Comparison of ENCODE assay signal across 17 mouse cellular contexts in the genomic region with DNA sequence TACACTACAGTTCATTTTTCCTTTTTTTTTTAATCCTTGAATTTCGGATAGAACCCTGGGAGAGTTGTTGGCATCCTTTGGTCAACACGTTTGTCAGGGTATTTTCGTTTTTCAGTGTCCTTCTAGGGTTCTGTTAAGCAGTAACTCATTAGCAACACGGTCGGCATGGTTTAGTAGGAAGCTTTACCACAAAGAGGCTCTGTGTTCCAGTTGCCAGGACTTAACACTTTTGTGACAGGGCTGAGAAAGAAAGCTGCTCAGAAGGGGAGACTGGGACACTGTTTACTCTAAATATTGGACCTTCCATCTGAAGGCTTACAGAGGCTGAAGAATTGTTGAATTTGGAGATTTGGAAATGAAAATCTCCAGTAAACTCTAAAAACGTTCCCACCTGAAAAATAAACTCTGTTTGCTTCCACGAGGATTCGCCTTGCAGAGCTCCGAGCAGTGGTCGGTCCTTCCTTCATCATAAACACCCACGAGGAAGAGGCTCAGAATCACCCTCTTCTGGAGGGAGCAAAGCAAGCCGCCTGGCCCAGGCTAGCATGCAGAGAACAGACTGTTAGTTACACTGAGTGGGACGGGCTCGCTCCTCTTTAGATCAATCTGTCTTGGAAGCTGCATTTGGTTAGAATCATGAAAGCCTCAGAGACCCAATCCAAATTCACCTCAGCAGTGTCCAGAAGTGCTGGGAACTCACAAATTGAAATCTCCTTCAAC.
A peak's percentile ranks its signal among the peaks of the same experiment; 100 is the strongest.
DNase-seq lines count a peak whose midpoint lies in the region; ATAC-seq and TF ChIP-seq lines count a peak whose summit lies in the region.
"Had no signal": no experiment of that assay in that cellular context is flagged by ENCODE, and none has a peak within 500 bp of the region (broad histone marks: within the 10 kb centered on the region; RNA-seq: fewer than 3 reads in every experiment).

No protein-coding gene starts in this region.

- H3K4me1 ChIP-seq in forebrain, postnatal 0 days (ENCODE audit: insufficient read depth): 0 out of 2 replicates have a peak, but pooled peaks cover 3% of the 10 kb centered on the region
- H3K4me1 ChIP-seq in forebrain, embryonic 13.5 days: peaks cover 3% of the 10 kb centered on the region; the same call in 1 of the 2 replicates
- H3K4me1 ChIP-seq in lung, embryonic 16.5 days (replicated peaks; ENCODE audit: control insufficient read depth, insufficient read depth, low read length): peaks cover 4% of the 10 kb centered on the region
- H3K4me1 ChIP-seq: liver, embryonic 13.5 days had no signal

- peak overlapping the region; percentile 36; the same call in 1 of the 2 replicates for H3K27ac ChIP-seq in forebrain, postnatal 0 days (ENCODE audit: low read depth, low read length)
- H3K27ac ChIP-seq in forebrain, embryonic 13.5 days: no peak overlapping the region
- H3K27ac ChIP-seq in lung, embryonic 16.5 days (ENCODE audit: low read length): no peak overlapping the region
- no peak overlapping the region for H3K27ac ChIP-seq in gastrocnemius, adult 2 months
- H3K27ac ChIP-seq: hindbrain, embryonic 12.5 days; liver, embryonic 13.5 days had no signal

- WGBS in forebrain, postnatal 0 days: 39% methylated on average over 14 of the region's 14 CpGs
- WGBS in forebrain, embryonic 13.5 days: 58% methylated on average over 14 of the region's 14 CpGs
- WGBS in lung, embryonic 16.5 days: 35% methylated on average over 14 of the region's 14 CpGs

- no peaks in the 10 kb centered on the region for H3K9me3 ChIP-seq in forebrain, postnatal 0 days (ENCODE audit: low read length)
- no peaks in the 10 kb centered on the region for H3K9me3 ChIP-seq in forebrain, embryonic 13.5 days (replicated peaks)
- H3K9me3 ChIP-seq in lung, embryonic 16.5 days (ENCODE audit: control insufficient read depth, low read length): no peaks in the 10 kb centered on the region
- H3K9me3 ChIP-seq: hindbrain, embryonic 12.5 days; liver, embryonic 13.5 days had no signal

- DNase-seq in forebrain, postnatal 0 days: peak; percentile 37
- DNase-seq in lung, postnatal 10 days: no peak
- peak; percentile 25 for DNase-seq in brain, adult 2 months (ENCODE audit: low read depth, low spot score)
- peak; percentile 22 to 27 for DNase-seq in layer of hippocampus, postnatal 25 days (ENCODE audit: extremely low spot score in 1 of 2, low spot score in 1 of 2)
- DNase-seq in gastrocnemius, adult 2 months: no peak
- DNase-seq: cerebellum, adult 11 months; cerebellum, postnatal 25 days; heart, adult 18-20 months; kidney, adult 18-20 months; kidney, postnatal 25 days; liver, embryonic 13.5 days; lung, postnatal 36 days had no signal

- ATAC-seq in forebrain, postnatal 0 days: peak; percentile 75
- no peak for ATAC-seq in forebrain, embryonic 13.5 days
- ATAC-seq in lung, embryonic 16.5 days (ENCODE audit: low read depth): 0 out of 2 replicates have a peak, but pooled peaks have one; percentile 17
- ATAC-seq: Patski had no signal

- H3K9ac ChIP-seq in forebrain, postnatal 0 days: no peak overlapping the region
- H3K9ac ChIP-seq in forebrain, embryonic 13.5 days: no peak overlapping the region
- H3K9ac ChIP-seq in lung, embryonic 16.5 days (ENCODE audit: low read length): no peak overlapping the region
- H3K9ac ChIP-seq: hindbrain, embryonic 12.5 days; liver, embryonic 13.5 days had no signal

- no peak for TF ChIP-seq CTCF in forebrain, postnatal 0 days (IDR thresholded peaks at IDR 0.05; ENCODE audit: low read depth)
- TF ChIP-seq CTCF in gastrocnemius, adult 2 months (IDR thresholded peaks at IDR 0.05): no peak

- no peak overlapping the region for H3K4me3 ChIP-seq in forebrain, postnatal 0 days (ENCODE audit: low read depth, low read length)
- H3K4me3 ChIP-seq in forebrain, embryonic 13.5 days: no peak overlapping the region
- H3K4me3 ChIP-seq in lung, embryonic 16.5 days (ENCODE audit: low read length): no peak overlapping the region
- H3K4me3 ChIP-seq in gastrocnemius, adult 2 months: no peak overlapping the region
- H3K4me3 ChIP-seq: hindbrain, embryonic 12.5 days; liver, embryonic 13.5 days had no signal

- no peak overlapping the region for H3K4me2 ChIP-seq in forebrain, postnatal 0 days (ENCODE audit: low read depth)
- no peak overlapping the region for H3K4me2 ChIP-seq in forebrain, embryonic 13.5 days
- H3K4me2 ChIP-seq in lung, embryonic 16.5 days (ENCODE audit: low read depth, low read length): no peak overlapping the region
- H3K4me2 ChIP-seq: hindbrain, embryonic 12.5 days; liver, embryonic 13.5 days; midbrain, embryonic 11.5 days had no signal

- no peaks in the 10 kb centered on the region for H3K36me3 ChIP-seq in forebrain, postnatal 0 days (ENCODE audit: insufficient read depth)
- H3K36me3 ChIP-seq in forebrain, embryonic 13.5 days (ENCODE audit: poor library complexity, severe bottlenecking): no peaks in the 10 kb centered on the region
- H3K36me3 ChIP-seq in lung, embryonic 16.5 days (ENCODE audit: control insufficient read depth, insufficient read depth, low read length): no peaks in the 10 kb centered on the region
- H3K36me3 ChIP-seq: hindbrain, embryonic 12.5 days; liver, embryonic 13.5 days had no signal

- H3K27me3 ChIP-seq in forebrain, postnatal 0 days (ENCODE audit: insufficient read depth, low read length): no peaks in the 10 kb centered on the region
- H3K27me3 ChIP-seq in forebrain, embryonic 13.5 days: no peaks in the 10 kb centered on the region
- H3K27me3 ChIP-seq in lung, embryonic 16.5 days (ENCODE audit: control insufficient read depth, insufficient read depth, low read depth, low read length): no peaks in the 10 kb centered on the region
- H3K27me3 ChIP-seq: hindbrain, embryonic 12.5 days; liver, embryonic 13.5 days; Patski had no signal

- intact Hi-C loops in gastrocnemius, adult 2 months (cut with DNase I): no loop called here

Comparison
In these comparisons a context has a peak if more than half of its experiments do, and no peak if none do; other contexts are left out.
1. DNase-seq: peak in forebrain, postnatal 0 days (single experiment), brain, adult 2 months (single experiment) and layer of hippocampus, postnatal 25 days (2 of 2); none in lung, postnatal 10 days (single experiment) and gastrocnemius, adult 2 months (single experiment).